Mouse (Mus musculus) embryonic facial prominence, embryonic 14.5 days (tissue): ENCODE results near the gene Olfr813. TPM values are rescaled to one million over a fixed set of nuclear protein-coding genes. Genes with fewer than 3 reads are reported as not detected.
"Not testable (repeated sequence)": the region's sequence is repeated elsewhere in the genome, so short reads cannot be mapped to it uniquely, and the experiment has no call there.

ENCODE experiments used
- ATAC-seq: fragments of 200-750 bp; cut with Nextera tagmentation; 2 replicates; pipeline ENCODE4 v1.8.0; 2017; ENCODE audit warnings: low read depth, moderate number of reproducible peaks, moderate TSS enrichment
- DNase-seq: peaks from one replicate; pipeline ENCODE4 v3.0.0-alpha.2; 2015; ENCODE audit warnings: low spot score
- H3K27ac ChIP-seq: fragments of 300-500 bp; sonication (generic); replicated peaks from 2 replicates; pipeline ENCODE4 v1.5.1; 2014; ENCODE audit warnings: low read depth, mild to moderate bottlenecking, low read length, moderate library complexity
- H3K27me3 ChIP-seq: fragments of 300-500 bp; sonication (generic); replicated peaks from 2 replicates; pipeline ENCODE4 v1.6.1; 2014; ENCODE audit warnings: low read length; ENCODE audit not compliant: control insufficient read depth, insufficient read depth
- H3K36me3 ChIP-seq: fragments of 300-500 bp; sonication (generic); 2 replicates; pipeline ENCODE4 v1.6.1; 2014; ENCODE audit warnings: low read length, mixed read lengths; ENCODE audit not compliant: control insufficient read depth, insufficient read depth
- H3K4me1 ChIP-seq: fragments of 300-500 bp; sonication (generic); 2 replicates; pipeline ENCODE4 v1.6.1; 2014; ENCODE audit warnings: antibody characterized with exemption, low read length; ENCODE audit not compliant: control insufficient read depth, insufficient read depth
- H3K4me2 ChIP-seq: fragments of 300-500 bp; sonication (generic); 2 replicates; pipeline ENCODE4 v1.6.1; 2014; ENCODE audit warnings: low read depth, mild to moderate bottlenecking, low read length, moderate library complexity, mixed read lengths
- H3K4me3 ChIP-seq: fragments of 300-500 bp; sonication (generic); 2 replicates; pipeline ENCODE4 v1.5.1; 2014; ENCODE audit warnings: low read depth, mild to moderate bottlenecking, low read length
- H3K9ac ChIP-seq: fragments of 300-500 bp; sonication (generic); 2 replicates; pipeline ENCODE4 v1.6.1; 2014; ENCODE audit warnings: low read depth, mild to moderate bottlenecking, low read length, moderate library complexity, mixed read lengths
- H3K9me3 ChIP-seq: fragments of 300-500 bp; sonication (generic); 2 replicates; pipeline ENCODE4 v1.6.1; 2016; ENCODE audit warnings: low read length; ENCODE audit not compliant: control insufficient read depth
- WGBS: fragments of 180-500 bp; shearing (Covaris S2); extraction: QIAGEN DNeasy Blood & Tissue Kit; methylation state at CpG from one replicate; pipeline ENCODE4 v1.1.7; 2014; 5-methylcytosine and 5-hydroxymethylcytosine counted together
- polyA plus RNA-seq: library from polyadenylated mRNA; unstranded; fragments of >200 nt; fragmentation: Nextera tagmentation; extraction: Ambion mirVana; gene quantifications from 2 replicates; pipeline ENCODE4 v1.2.1, GENCODE M21; 2014

Olfr813 gene
- polyA plus RNA-seq = not detected in 2 replicates

GRCm38 (mm10) chr10:129855067-129855466, at the start of gene Olfr813:
Gene Olfr813, plus strand, starts transcription at chr10:129855367.
- H3K27ac ChIP-seq = no peak within 1 kb of the TSS
- no peak for ATAC-seq
- DNase-seq = no peak
- H3K9me3 ChIP-seq = no peaks in the 10 kb centered on the region
- H3K4me3 ChIP-seq = no peak within 1 kb of the TSS
- no peaks in the 10 kb centered on the region for H3K4me1 ChIP-seq
- no peaks in the 10 kb centered on the region for H3K36me3 ChIP-seq
- H3K9ac ChIP-seq = no peak within 1 kb of the TSS
- H3K27me3 ChIP-seq = no peaks in the 10 kb centered on the region
- H3K4me2 ChIP-seq = no peak within 1 kb of the TSS

GRCm38 (mm10) chr10:129845994-129846393, 9.2 kb upstream of the Olfr813 start, which contains the start of gene Olfr812:
Gene Olfr812, minus strand, starts transcription at chr10:129846094.
- H3K9ac ChIP-seq = no peak within 1 kb of the TSS
- no peak within 1 kb of the TSS for H3K4me3 ChIP-seq
- WGBS = 60% methylated on average over 1 of the region's 1 CpGs
- H3K36me3 ChIP-seq = no peaks in the 10 kb centered on the region
- H3K27ac ChIP-seq = no peak within 1 kb of the TSS
- no peaks in the 10 kb centered on the region for H3K4me1 ChIP-seq
- no peak within 1 kb of the TSS for H3K4me2 ChIP-seq
- no peak for DNase-seq
- ATAC-seq = no peak
- no peaks in the 10 kb centered on the region for H3K9me3 ChIP-seq
- H3K27me3 ChIP-seq = no peaks in the 10 kb centered on the region

- Histone ChIP-seq H3K4me3 (no peak overlapping the region), H3K9ac (no peak overlapping the region), H3K4me2 (no peak overlapping the region), H3K27ac (no peak overlapping the region), H3K4me1 (no peaks in the 10 kb centered on the region), H3K27me3 (no peaks in the 10 kb centered on the region), H3K9me3 (no peaks in the 10 kb centered on the region), H3K36me3 (no peaks in the 10 kb centered on the region)
- DNase-seq = no peak
- ATAC-seq = no peak
- WGBS = 77% methylated on average over 1 of the region's 1 CpGs
Observed at GRCm38 (mm10) chr10:129847343-129847742, 7.8 kb upstream of the Olfr813 start.

GRCm38 (mm10) chr10:129879751-129880150, 24.6 kb downstream of the Olfr813 start, which contains the start of gene Olfr814:
Gene Olfr814, minus strand, starts transcription at chr10:129879851.
- no CpG with 5 or more reads among the region's 1 CpGs for WGBS
- not testable (repeated sequence) for H3K27ac ChIP-seq, DNase-seq, H3K4me2 ChIP-seq, ATAC-seq, H3K36me3 ChIP-seq, H3K4me3 ChIP-seq, H3K9me3 ChIP-seq, H3K27me3 ChIP-seq, H3K9ac ChIP-seq, H3K4me1 ChIP-seq

DNA sequence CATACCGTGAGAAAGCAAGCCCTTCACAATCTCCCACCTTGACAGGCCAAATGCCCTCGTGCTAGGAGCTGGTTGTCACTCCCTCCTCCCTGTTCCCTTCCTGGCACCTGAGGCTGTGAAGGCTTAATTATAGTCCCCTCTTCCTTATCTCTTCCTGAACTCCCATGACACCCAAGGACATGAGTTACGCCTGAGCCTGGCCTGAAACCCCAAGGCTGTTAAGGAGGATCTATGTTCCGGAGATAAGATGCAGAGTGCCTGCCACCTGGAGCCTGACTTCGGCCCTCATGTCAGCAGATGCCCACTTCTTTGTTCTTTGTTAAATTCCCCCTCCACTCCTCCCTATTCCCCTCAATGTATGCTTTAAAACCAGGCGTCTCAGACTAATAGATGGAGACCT, 30.3 kb downstream of the Olfr813 start:
- H3K27me3 ChIP-seq, H3K36me3 ChIP-seq, H3K9ac ChIP-seq, DNase-seq, ATAC-seq, H3K4me1 ChIP-seq, H3K9me3 ChIP-seq, H3K27ac ChIP-seq, H3K4me3 ChIP-seq, H3K4me2 ChIP-seq: not testable (repeated sequence)
- WGBS = 83% methylated on average over 6 of the region's 6 CpGs

- DNase-seq (no peak), ATAC-seq (no peak)
- Histone ChIP-seq H3K9ac (no peak overlapping the region), H3K27ac (no peak overlapping the region), H3K4me3 (no peak overlapping the region), H3K4me1 (no peaks in the 10 kb centered on the region), H3K4me2 (no peak overlapping the region), H3K27me3 (no peaks in the 10 kb centered on the region), H3K36me3 (no peaks in the 10 kb centered on the region), H3K9me3 (no peaks in the 10 kb centered on the region)
- 93% methylated on average over 7 of the region's 7 CpGs for WGBS
Observed at GRCm38 (mm10) chr10:129885934-129886333, 30.8 kb downstream of the Olfr813 start.

- H3K4me1 ChIP-seq, H3K4me3 ChIP-seq, H3K27me3 ChIP-seq, DNase-seq, H3K4me2 ChIP-seq, H3K27ac ChIP-seq, H3K36me3 ChIP-seq, ATAC-seq, H3K9me3 ChIP-seq, H3K9ac ChIP-seq: not testable (repeated sequence)
- no CpG with 5 or more reads among the region's 1 CpGs for WGBS
Observed at GRCm38 (mm10) chr10:129905767-129906166, 50.6 kb downstream of the Olfr813 start, which contains the start of gene Olfr815. Gene Olfr815, minus strand, starts transcription at chr10:129905867.

Other genes with a start within 250 kb of the Olfr813 start
- gene Olfr796, start 242.8 kb upstream of the Olfr813 start, polyA plus RNA-seq = not detected in 2 replicates
- not detected in 2 replicates for gene Olfr798, start 227.4 kb upstream of the Olfr813 start, polyA plus RNA-seq
- not detected in 2 replicates for gene Olfr799, start 217.9 kb upstream of the Olfr813 start, polyA plus RNA-seq
- not detected in 2 replicates for gene Olfr800, start 197.7 kb upstream of the Olfr813 start, polyA plus RNA-seq
- gene Olfr801, start 181.5 kb upstream of the Olfr813 start, polyA plus RNA-seq = not detected in 2 replicates
- gene Olfr802, start 167.2 kb upstream of the Olfr813 start, polyA plus RNA-seq = not detected in 2 replicates
- gene Olfr803, start 161.1 kb upstream of the Olfr813 start, polyA plus RNA-seq = not detected in 2 replicates
- not detected in 2 replicates for gene Olfr804, start 152.2 kb upstream of the Olfr813 start, polyA plus RNA-seq
- not detected in 2 replicates for gene Olfr805, start 126.0 kb upstream of the Olfr813 start, polyA plus RNA-seq
- not detected in 2 replicates for gene Olfr806, start 113.4 kb upstream of the Olfr813 start, polyA plus RNA-seq
- gene Olfr807, start 97.6 kb upstream of the Olfr813 start, polyA plus RNA-seq = not detected in 2 replicates
- not detected in 2 replicates for gene Olfr808, start 89.9 kb upstream of the Olfr813 start, polyA plus RNA-seq
- gene Olfr809, start 80.7 kb upstream of the Olfr813 start, polyA plus RNA-seq = not detected in 2 replicates
- 0.07 and 0.22 TPM in 2 replicates for gene Olfr810, start 60.5 kb upstream of the Olfr813 start, polyA plus RNA-seq
- gene Olfr811, start 51.0 kb upstream of the Olfr813 start, polyA plus RNA-seq = not detected in 2 replicates
- 0.16 and 0.21 TPM in 2 replicates for gene Olfr812, start 9.3 kb upstream of the Olfr813 start, polyA plus RNA-seq
- gene Olfr814, start 24.5 kb downstream of the Olfr813 start, polyA plus RNA-seq = not detected in 2 replicates
- gene Olfr815, start 50.5 kb downstream of the Olfr813 start, polyA plus RNA-seq = not detected in 2 replicates
- gene Olfr816, start 60.2 kb downstream of the Olfr813 start, polyA plus RNA-seq = 0.09 and 0.11 TPM in 2 replicates
- not detected in 2 replicates for gene Olfr818, start 93.7 kb downstream of the Olfr813 start, polyA plus RNA-seq
- gene Olfr819, start 111.9 kb downstream of the Olfr813 start, polyA plus RNA-seq = not detected in 2 replicates
- not detected in 2 replicates for gene Olfr247, start 120.8 kb downstream of the Olfr813 start, polyA plus RNA-seq
- gene Gm10310, start 129.7 kb downstream of the Olfr813 start, polyA plus RNA-seq = not detected in 2 replicates
- gene Olfr820, start 157.3 kb downstream of the Olfr813 start, polyA plus RNA-seq = 0.12 and 0.33 TPM in 2 replicates
- gene Olfr821, start 175.0 kb downstream of the Olfr813 start, polyA plus RNA-seq = not detected in 2 replicates
- gene Olfr822, start 215.8 kb downstream of the Olfr813 start, polyA plus RNA-seq = 0.08 TPM in 1 of 2 replicates, not detected in the other